Mouse (Mus musculus) bone marrow, adult 2 months (tissue): ENCODE data around the gene Mocs2.

Experiments used
- CTCF ChIP-seq: fragments of 200-500 bp; IDR thresholded peaks from 2 replicates; pipeline ENCODE4 v1.5.1; 2011; ENCODE audit warnings: low read length, control low read depth; ENCODE audit not compliant: control insufficient read depth, insufficient read depth
- POLR2A ChIP-seq: fragments of 200-500 bp; IDR thresholded peaks from 2 replicates; pipeline ENCODE4 v1.6.1; 2011; ENCODE audit warnings: low read depth, mild to moderate bottlenecking, control low read depth, low read length, borderline replicate concordance; ENCODE audit not compliant: control insufficient read depth

DNA sequence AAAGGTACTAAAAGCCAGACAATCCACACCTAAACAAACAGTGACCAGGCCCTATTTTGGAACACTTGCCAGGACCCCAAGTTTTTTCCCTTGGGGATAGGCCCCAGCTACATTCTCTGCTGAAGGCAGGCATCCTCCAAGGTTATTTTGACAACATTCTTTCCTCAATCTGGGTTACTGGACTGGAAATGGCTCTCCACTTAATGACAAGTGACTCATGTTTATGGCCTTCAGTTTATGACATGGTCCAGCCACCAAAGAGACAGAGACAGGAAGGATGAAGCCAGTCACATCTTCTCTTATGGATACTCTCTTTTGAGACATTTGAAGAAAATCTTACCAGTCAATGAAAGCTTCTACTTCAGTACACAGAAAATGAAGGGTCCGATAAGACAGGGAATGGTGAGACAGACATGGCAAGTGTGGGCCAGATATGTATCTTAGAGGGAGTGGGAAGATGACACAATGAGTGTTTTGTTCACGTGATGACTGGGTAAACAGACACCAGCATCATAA is 58.0 kb downstream of the Mocs2 start:
- no peak for TF ChIP-seq CTCF
- no peak for TF ChIP-seq POLR2A
